Comparison of ENCODE assay signal across 9 mouse cellular contexts in genomic region chr2:97478925-97479298, GRCm38 (mm10).
DNase-seq lines count a peak whose midpoint lies in the region; ATAC-seq and TF ChIP-seq lines count a peak whose summit lies in the region.
"Had no signal": no experiment of that assay in that cellular context is flagged by ENCODE, and none has a peak within 500 bp of the region (broad histone marks: within the 10 kb centered on the region; RNA-seq: fewer than 3 reads in every experiment).

No protein-coding gene starts in this region.

- H3K4me1 ChIP-seq in embryonic facial prominence, embryonic 11.5 days (ENCODE audit: control insufficient read depth, insufficient read depth, low read length), result no peaks in the 10 kb centered on the region
- H3K4me1 ChIP-seq in embryonic facial prominence, embryonic 10.5 days, result peaks cover 8% of the 10 kb centered on the region
- peaks cover 15% of the 10 kb centered on the region for H3K4me1 ChIP-seq in forebrain, embryonic 12.5 days
- no peaks in the 10 kb centered on the region for H3K4me1 ChIP-seq in lung, postnatal 0 days (ENCODE audit: insufficient read depth, low read depth, low read length)

- H3K27me3 ChIP-seq in embryonic facial prominence, embryonic 11.5 days (ENCODE audit: control insufficient read depth, insufficient read depth, low read length), result no peaks in the 10 kb centered on the region
- H3K27me3 ChIP-seq in embryonic facial prominence, embryonic 10.5 days (replicated peaks; ENCODE audit: low read depth, poor library complexity, severe bottlenecking), result no peaks in the 10 kb centered on the region
- no peaks in the 10 kb centered on the region for H3K27me3 ChIP-seq in forebrain, embryonic 12.5 days
- H3K27me3 ChIP-seq in lung, postnatal 0 days (replicated peaks; ENCODE audit: insufficient read depth, low read length), result no peaks in the 10 kb centered on the region

- H3K36me3 ChIP-seq in embryonic facial prominence, embryonic 11.5 days (replicated peaks; ENCODE audit: control insufficient read depth, insufficient read depth, low read depth, low read length), result no peaks in the 10 kb centered on the region
- H3K36me3 ChIP-seq in embryonic facial prominence, embryonic 10.5 days (replicated peaks), result no peaks in the 10 kb centered on the region
- H3K36me3 ChIP-seq in forebrain, embryonic 12.5 days (replicated peaks), result no peaks in the 10 kb centered on the region
- H3K36me3 ChIP-seq in lung, postnatal 0 days (ENCODE audit: insufficient read depth, low read length), result no peaks in the 10 kb centered on the region

- no peak overlapping the region for H3K4me3 ChIP-seq in embryonic facial prominence, embryonic 11.5 days (ENCODE audit: low read depth, low read length)
- H3K4me3 ChIP-seq in embryonic facial prominence, embryonic 10.5 days, result no peak overlapping the region
- H3K4me3 ChIP-seq in forebrain, embryonic 12.5 days (replicated peaks), result no peak overlapping the region
- no peak overlapping the region for H3K4me3 ChIP-seq in lung, postnatal 0 days (ENCODE audit: low read depth, low read length)
- H3K4me3 ChIP-seq: myocyte had no signal

- WGBS in embryonic facial prominence, embryonic 11.5 days, result 49% methylated on average over 4 of the region's 4 CpGs
- 51% methylated on average over 4 of the region's 4 CpGs for WGBS in embryonic facial prominence, embryonic 10.5 days
- whole genome bisulfite sequencing in forebrain, embryonic 12.5 days, result 25% methylated on average over 4 of the region's 4 CpGs
- 89% methylated on average over 4 of the region's 4 CpGs for WGBS in lung, postnatal 0 days

- H3K4me2 ChIP-seq in embryonic facial prominence, embryonic 11.5 days (ENCODE audit: low read depth, low read length), result no peak overlapping the region
- peak overlapping the region; percentile 41 for H3K4me2 ChIP-seq in forebrain, embryonic 12.5 days
- no peak overlapping the region for H3K4me2 ChIP-seq in lung, postnatal 0 days (replicated peaks; ENCODE audit: low read depth, low read length)

- no peak for DNase-seq in embryonic facial prominence, embryonic 11.5 days (ENCODE audit: low spot score)
- no peak for DNase-seq in embryonic facial prominence, embryonic 10.5 days (ENCODE audit: low spot score)
- peak; percentile 70 to 77 for DNase-seq in layer of hippocampus, postnatal 10 days (ENCODE audit: low spot score in 2 of 2)
- peak; percentile 52 for DNase-seq in right cerebral cortex, adult 18-20 months
- no peak for DNase-seq in heart, adult 9 months (ENCODE audit: low spot score in 2 of 2)
- DNase-seq in lung, postnatal 0 days (ENCODE audit: low spot score), result no peak
- DNase-seq in spleen, postnatal 36 days (ENCODE audit: low spot score in 2 of 2), result no peak

- no peak for TF ChIP-seq CTCF in lung, postnatal 0 days (IDR thresholded peaks at IDR 0.05)

- ATAC-seq in embryonic facial prominence, embryonic 11.5 days (replicated peaks; ENCODE audit: insufficient number of reproducible peaks, low FRiP score, low TSS enrichment, low read depth), result 0 out of 2 replicates have a peak, but pooled peaks have one; percentile 44
- peak; percentile 69 for ATAC-seq in forebrain, embryonic 12.5 days (ENCODE audit: low FRiP score)
- no peak for ATAC-seq in lung, postnatal 0 days

- H3K27ac ChIP-seq in embryonic facial prominence, embryonic 11.5 days (replicated peaks; ENCODE audit: low read depth, low read length), result no peak overlapping the region
- no peak overlapping the region for H3K27ac ChIP-seq in embryonic facial prominence, embryonic 10.5 days (replicated peaks)
- peak overlapping the region; percentile 57 for H3K27ac ChIP-seq in forebrain, embryonic 12.5 days
- no peak overlapping the region for H3K27ac ChIP-seq in lung, postnatal 0 days (ENCODE audit: low read length)

- no peak overlapping the region for H3K9ac ChIP-seq in embryonic facial prominence, embryonic 11.5 days (replicated peaks; ENCODE audit: low read length)
- H3K9ac ChIP-seq in forebrain, embryonic 12.5 days, result no peak overlapping the region
- no peak overlapping the region for H3K9ac ChIP-seq in lung, postnatal 0 days (replicated peaks; ENCODE audit: low read depth)

- TF ChIP-seq EP300 in lung, postnatal 0 days (IDR thresholded peaks at IDR 0.05), result no peak

- H3K9me3 ChIP-seq in embryonic facial prominence, embryonic 11.5 days (replicated peaks; ENCODE audit: control insufficient read depth, low read length), result no peaks in the 10 kb centered on the region
- no peaks in the 10 kb centered on the region for H3K9me3 ChIP-seq in embryonic facial prominence, embryonic 10.5 days
- no peaks in the 10 kb centered on the region for H3K9me3 ChIP-seq in forebrain, embryonic 12.5 days
- H3K9me3 ChIP-seq in lung, postnatal 0 days (ENCODE audit: low read length), result no peaks in the 10 kb centered on the region

Comparison
In these comparisons a context has a peak if more than half of its experiments do, and no peak if none do; other contexts are left out.
1. DNase-seq: peak in layer of hippocampus, postnatal 10 days (2 of 2) and right cerebral cortex, adult 18-20 months (single experiment); none in embryonic facial prominence, embryonic 11.5 days (single experiment), embryonic facial prominence, embryonic 10.5 days (single experiment), heart, adult 9 months (0 of 2), lung, postnatal 0 days (single experiment) and spleen, postnatal 36 days (0 of 2).